Mouse (Mus musculus) neural tube, embryonic 12.5 days (tissue): Measurements from ENCODE around the gene Ate1. TPM values are rescaled to one million over a fixed set of nuclear protein-coding genes. Genes with fewer than 3 reads are reported as not detected.
A peak's percentile ranks its signal among the peaks of the same experiment; 100 is the strongest.
"Not testable (repeated sequence)": the region's sequence is repeated elsewhere in the genome, so short reads cannot be mapped to it uniquely, and the experiment has no call there.

ENCODE experiments used
- ATAC-seq: fragments of 200-750 bp; cut with Nextera tagmentation; 2 replicates; pipeline ENCODE4 v1.8.0; 2017; ENCODE audit warnings: low read depth, mild to moderate bottlenecking, moderate TSS enrichment, moderate library complexity; ENCODE audit not compliant: low FRiP score
- H3K27ac ChIP-seq: fragments of 300-500 bp; sonication (generic); 2 replicates; pipeline ENCODE4 v1.5.1; 2016
- H3K27me3 ChIP-seq: fragments of 300-500 bp; sonication (generic); replicated peaks from 2 replicates; pipeline ENCODE4 v1.6.1; 2016; ENCODE audit warnings: mild to moderate bottlenecking
- H3K36me3 ChIP-seq: fragments of 300-500 bp; sonication (generic); 2 replicates; pipeline ENCODE4 v1.6.1; 2016; ENCODE audit warnings: mild to moderate bottlenecking
- H3K4me1 ChIP-seq: fragments of 300-500 bp; sonication (generic); 2 replicates; pipeline ENCODE4 v1.6.1; 2016
- H3K4me2 ChIP-seq: fragments of 300-500 bp; sonication (generic); replicated peaks from 2 replicates; pipeline ENCODE4 v1.6.1; 2016; ENCODE audit warnings: mild to moderate bottlenecking
- H3K4me3 ChIP-seq: fragments of 300-500 bp; sonication (generic); 2 replicates; pipeline ENCODE4 v1.5.1; 2016
- H3K9ac ChIP-seq: fragments of 300-500 bp; sonication (generic); 2 replicates; pipeline ENCODE4 v1.6.1; 2016; ENCODE audit warnings: mild to moderate bottlenecking
- H3K9me3 ChIP-seq: fragments of 300-500 bp; sonication (generic); 2 replicates; pipeline ENCODE4 v1.6.1; 2016; ENCODE audit warnings: mild to moderate bottlenecking
- WGBS: fragments of 180-500 bp; shearing (Covaris S2); methylation state at CpG from one replicate; pipeline ENCODE4 v1.1.7; 2016; 5-methylcytosine and 5-hydroxymethylcytosine counted together
- polyA plus RNA-seq: library from polyadenylated mRNA; unstranded; fragments of >200 nt; fragmentation: Nextera tagmentation; extraction: Ambion mirVana; gene quantifications from 2 replicates; pipeline ENCODE4 v1.2.1, GENCODE M21; 2016

The Ate1 gene
- polyA plus RNA-seq, 1 experiment from 2014 or later: 62.7 TPM

GRCm38 (mm10) chr7:130546421-130546790, 26.2 kb upstream of the Ate1 start:
- peak overlapping the region; percentile 83 for H3K4me3 ChIP-seq
- peak overlapping the region; percentile 83 for H3K4me2 ChIP-seq
- 9% methylated on average over 7 of the region's 7 CpGs for WGBS
- peak overlapping the region; percentile 89 for H3K9ac ChIP-seq
- peaks cover 11% of the 10 kb centered on the region for H3K4me1 ChIP-seq
- H3K27ac ChIP-seq: peak overlapping the region; percentile 97
- no peaks in the 10 kb centered on the region for H3K9me3 ChIP-seq
- H3K36me3 ChIP-seq: peaks cover 32% of the 10 kb centered on the region
- no peaks in the 10 kb centered on the region for H3K27me3 ChIP-seq
- ATAC-seq: no peak; the same call in 1 of the 2 replicates

GRCm38 (mm10) chr7:130545893-130546292, 25.7 kb upstream of the Ate1 start:
- Histone ChIP-seq H3K4me3 (peak overlapping the region; percentile 83), H3K27ac (no peak overlapping the region), H3K27me3 (no peaks in the 10 kb centered on the region), H3K4me1 (peaks cover 11% of the 10 kb centered on the region), H3K9me3 (no peaks in the 10 kb centered on the region), H3K4me2 (peak overlapping the region; percentile 83), H3K36me3 (peaks cover 36% of the 10 kb centered on the region), H3K9ac (peak overlapping the region; percentile 89)
- 61% methylated on average over 3 of the region's 3 CpGs for WGBS
- ATAC-seq: no peak

GRCm38 (mm10) chr7:130545401-130545800, 25.2 kb upstream of the Ate1 start:
- H3K9ac ChIP-seq: no peak overlapping the region
- peaks cover 11% of the 10 kb centered on the region for H3K4me1 ChIP-seq
- WGBS: 94% methylated on average over 5 of the region's 5 CpGs
- H3K4me2 ChIP-seq: peak overlapping the region; percentile 83
- H3K27ac ChIP-seq: no peak overlapping the region
- H3K4me3 ChIP-seq: no peak overlapping the region
- H3K9me3 ChIP-seq: no peaks in the 10 kb centered on the region
- ATAC-seq: no peak
- H3K36me3 ChIP-seq: peaks cover 38% of the 10 kb centered on the region
- no peaks in the 10 kb centered on the region for H3K27me3 ChIP-seq

GRCm38 (mm10) chr7:130543181-130543580, 23.0 kb upstream of the Ate1 start:
- Histone ChIP-seq H3K4me1 (peaks cover 11% of the 10 kb centered on the region), H3K27ac (no peak overlapping the region), H3K9me3 (no peaks in the 10 kb centered on the region), H3K36me3 (peaks cover 58% of the 10 kb centered on the region), H3K4me2 (no peak overlapping the region), H3K27me3 (no peaks in the 10 kb centered on the region), H3K9ac (no peak overlapping the region), H3K4me3 (no peak overlapping the region)
- 95% methylated on average over 4 of the region's 4 CpGs for WGBS
- ATAC-seq: no peak

GRCm38 (mm10) chr7:130540176-130540575, 20.0 kb upstream of the Ate1 start:
- Histone ChIP-seq H3K4me1 (no peaks in the 10 kb centered on the region), H3K27me3 (no peaks in the 10 kb centered on the region), H3K9me3 (no peaks in the 10 kb centered on the region), H3K27ac (no peak overlapping the region), H3K36me3 (peaks cover 85% of the 10 kb centered on the region), H3K4me2 (no peak overlapping the region), H3K9ac (no peak overlapping the region), H3K4me3 (no peak overlapping the region)
- WGBS: 89% methylated on average over 7 of the region's 7 CpGs
- ATAC-seq: no peak

GRCm38 (mm10) chr7:130537068-130537467, 16.9 kb upstream of the Ate1 start:
- Histone ChIP-seq H3K9me3 (no peaks in the 10 kb centered on the region), H3K4me2 (no peak overlapping the region), H3K27me3 (no peaks in the 10 kb centered on the region), H3K9ac (no peak overlapping the region), H3K4me1 (no peaks in the 10 kb centered on the region), H3K27ac (no peak overlapping the region), H3K4me3 (no peak overlapping the region), H3K36me3 (peaks cover 72% of the 10 kb centered on the region)
- 91% methylated on average over 4 of the region's 4 CpGs for WGBS
- no peak for ATAC-seq

GRCm38 (mm10) chr7:130535174-130535573, 15.0 kb upstream of the Ate1 start:
- H3K4me3 ChIP-seq: no peak overlapping the region
- H3K27me3 ChIP-seq: no peaks in the 10 kb centered on the region
- 90% methylated on average over 4 of the region's 4 CpGs for WGBS
- H3K9me3 ChIP-seq: no peaks in the 10 kb centered on the region
- no peak for ATAC-seq
- peaks cover 67% of the 10 kb centered on the region for H3K36me3 ChIP-seq
- no peak overlapping the region for H3K27ac ChIP-seq
- no peak overlapping the region for H3K4me2 ChIP-seq
- H3K9ac ChIP-seq: no peak overlapping the region
- no peaks in the 10 kb centered on the region for H3K4me1 ChIP-seq

- 52% methylated on average over 25 of the region's 25 CpGs for WGBS
- ATAC-seq: peak; percentile 37; the same call in 1 of the 2 replicates
- H3K36me3 ChIP-seq: peaks cover 52% of the 10 kb centered on the region
- H3K4me1 ChIP-seq: no peaks in the 10 kb centered on the region
- no peak overlapping the region for H3K4me2 ChIP-seq
- no peak overlapping the region for H3K4me3 ChIP-seq
- H3K27me3 ChIP-seq: no peaks in the 10 kb centered on the region
- H3K27ac ChIP-seq: no peak overlapping the region
- no peak overlapping the region for H3K9ac ChIP-seq
- no peaks in the 10 kb centered on the region for H3K9me3 ChIP-seq
These were observed 13.4 kb upstream of the Ate1 start for GRCm38 (mm10) chr7:130533316-130534260.

- peaks cover 36% of the 10 kb centered on the region for H3K36me3 ChIP-seq
- H3K4me2 ChIP-seq, H3K4me3 ChIP-seq, H3K9ac ChIP-seq, H3K9me3 ChIP-seq, H3K27me3 ChIP-seq, H3K27ac ChIP-seq, H3K4me1 ChIP-seq, ATAC-seq: not testable (repeated sequence)
- 96% methylated on average over 15 of the region's 15 CpGs for WGBS
These were observed 11.0 kb upstream of the Ate1 start for GRCm38 (mm10) chr7:130531138-130531537.

GRCm38 (mm10) chr7:130527306-130527705, 7.1 kb upstream of the Ate1 start:
- Histone ChIP-seq H3K4me1 (no peaks in the 10 kb centered on the region), H3K4me2 (no peak overlapping the region), H3K4me3 (no peak overlapping the region), H3K9me3 (no peaks in the 10 kb centered on the region), H3K36me3 (peaks cover 16% of the 10 kb centered on the region), H3K27ac (no peak overlapping the region), H3K9ac (no peak overlapping the region), H3K27me3 (no peaks in the 10 kb centered on the region)
- 88% methylated on average over 9 of the region's 9 CpGs for WGBS
- no peak for ATAC-seq

GRCm38 (mm10) chr7:130523451-130523850, 3.3 kb upstream of the Ate1 start:
- peaks cover 8% of the 10 kb centered on the region for H3K4me1 ChIP-seq
- no peaks in the 10 kb centered on the region for H3K9me3 ChIP-seq
- 95% methylated on average over 8 of the region's 8 CpGs for WGBS

GRCm38 (mm10) chr7:130520812-130521422, 748 bp upstream of the Ate1 start:
- Histone ChIP-seq H3K27me3 (no peaks in the 10 kb centered on the region), H3K4me1 (peaks cover 20% of the 10 kb centered on the region), H3K9ac (no peak overlapping the region), H3K36me3 (no peaks in the 10 kb centered on the region), H3K4me2 (0 out of 2 replicates have a peak overlapping the region, but pooled peaks have one; percentile 73), H3K9me3 (no peaks in the 10 kb centered on the region), H3K27ac (no peak overlapping the region), H3K4me3 (no peak overlapping the region)
- WGBS: 89% methylated on average over 14 of the region's 14 CpGs
- no peak for ATAC-seq

More at GRCm38 (mm10) chr7:130523451-130523850, 3.3 kb upstream of the Ate1 start:
- Histone ChIP-seq H3K9ac (no peak overlapping the region), H3K4me3 (no peak overlapping the region), H3K36me3 (0 out of 2 replicates have a peak, but pooled peaks cover 4% of the 10 kb centered on the region), H3K27me3 (no peaks in the 10 kb centered on the region), H3K4me2 (no peak overlapping the region), H3K27ac (no peak overlapping the region)
- no peak for ATAC-seq
